Mouse (Mus musculus) kidney, adult 10 weeks (tissue): Measurements from ENCODE around the gene D7Ertd443e. TPM values are rescaled to one million over a fixed set of nuclear protein-coding genes. Genes with fewer than 3 reads are reported as not detected.

ENCODE experiments used
- polyA plus RNA-seq: library from polyadenylated mRNA; stranded (reverse); fragments of 350-450 nt; fragmentation: Illumina TruSeq; extraction: RNeasy Lipid Tissue Mini Kit (QIAGEN cat#74804); gene quantifications from one replicate; pipeline ENCODE4 v1.2.3, GENCODE M21; 2014; ENCODE audit warnings: low read depth, low replicate concordance

D7Ertd443e gene
- 0.77 TPM for polyA plus RNA-seq

GRCm38 (mm10) chr7:134385561-134385960, at the start of gene D7Ertd443e:
TSS of gene D7Ertd443e (minus strand) at chr7:134385661.

GRCm38 (mm10) chr7:134231378-134232346, 153.8 kb downstream of the D7Ertd443e start, which contains the start of gene Adam12:
TSS of gene Adam12 (minus strand) at chr7:134232146.

Other genes starting within 250 kb of the D7Ertd443e start
- 2.2 TPM for gene Adam12, start 153.5 kb downstream of the D7Ertd443e start, polyA plus RNA-seq